Mouse (Mus musculus) thymus, postnatal 4 days (tissue): ENCODE data around the gene Olfr1261.

ENCODE experiments used
- DNase-seq: peaks from one replicate; pipeline ENCODE4 v3.0.0; 2021

The Olfr1261 gene

DNA sequence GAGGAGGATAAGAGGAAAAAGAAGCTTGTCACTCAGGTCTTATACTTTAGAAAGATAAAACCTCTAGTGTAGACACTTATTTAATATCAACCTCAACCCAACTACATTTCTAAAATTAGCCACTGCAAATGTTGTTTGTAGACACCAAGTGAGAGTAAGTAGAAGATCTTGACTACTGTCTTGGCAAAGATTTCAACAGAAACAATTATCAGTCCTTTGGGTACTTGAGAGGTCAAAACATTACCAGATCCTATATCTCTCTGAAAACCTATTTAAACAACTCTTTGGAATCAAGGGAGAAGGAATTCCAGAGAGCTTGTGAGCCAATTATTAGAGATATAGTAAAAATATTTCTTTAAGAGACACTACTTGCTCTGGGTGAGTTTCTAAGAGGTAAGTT lies at the start of gene Olfr1261:
Gene Olfr1261 (plus strand): TSS at position 301 of the 400 bp plus-strand sequence.
- DNase-seq = no peak

DNA sequence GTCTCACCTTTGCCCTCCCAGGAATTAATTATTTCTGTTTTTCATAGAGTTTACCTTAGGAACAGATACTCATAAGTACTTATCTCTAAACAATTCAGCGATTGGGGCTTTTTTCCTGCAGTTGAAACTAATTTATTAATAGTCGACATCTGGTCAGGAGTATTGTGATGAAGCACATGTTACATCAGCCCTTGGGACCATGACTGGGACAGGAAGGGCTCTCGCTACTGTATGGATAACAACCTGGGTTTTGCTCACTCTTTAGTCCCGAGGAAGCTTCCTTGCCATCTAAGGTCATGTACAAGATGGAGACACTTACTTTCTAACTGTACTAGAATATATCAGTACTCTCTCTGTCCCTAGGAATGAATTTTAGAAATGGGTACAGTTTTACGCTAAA lies 42.5 kb upstream of the Olfr1261 start, which contains the start of gene Olfr1259:
Gene Olfr1259 (minus strand): TSS at position 101 of the 400 bp plus-strand sequence.
- no peak for DNase-seq

DNA sequence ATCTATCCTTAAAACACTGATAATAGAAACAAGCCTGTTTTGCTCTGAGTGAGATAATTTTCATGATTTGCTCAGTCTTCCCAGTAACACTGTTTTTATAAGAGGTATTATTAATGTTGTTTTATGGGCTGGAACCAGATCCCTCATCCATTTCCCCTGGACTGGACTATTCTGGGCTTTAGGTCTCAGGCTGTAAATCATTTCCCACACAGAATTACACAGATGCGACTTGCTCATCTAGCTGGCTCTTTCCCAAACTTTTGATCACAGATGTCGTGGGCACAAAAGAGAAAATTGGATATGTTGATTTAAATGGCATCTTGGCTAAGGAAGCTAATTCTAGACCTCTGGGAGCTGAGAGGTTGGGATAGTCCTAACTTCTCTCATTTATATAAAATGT lies 16.8 kb upstream of the Olfr1261 start, which contains the start of gene Olfr1260:
Gene Olfr1260 (plus strand): TSS at position 157 of the 400 bp plus-strand sequence.
- DNase-seq = no peak

DNA sequence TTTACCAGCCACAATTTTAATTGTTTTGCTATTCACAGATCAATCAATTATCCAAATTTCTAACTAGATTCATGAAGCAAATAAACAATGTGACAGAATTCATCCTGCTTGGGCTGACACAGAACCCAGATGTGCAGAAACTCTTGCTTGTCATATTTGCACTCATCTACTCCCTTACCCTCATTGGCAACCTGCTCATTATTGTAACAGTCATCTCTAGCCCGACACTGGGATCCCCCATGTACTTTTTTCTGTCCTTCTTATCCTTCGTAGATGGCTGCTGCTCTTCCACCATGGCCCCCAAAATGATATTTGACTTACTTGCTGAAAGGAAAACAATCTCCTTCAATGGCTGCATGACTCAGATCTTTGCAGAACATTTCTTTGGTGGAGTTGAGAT lies 13.3 kb upstream of the Olfr1261 start:
- no peak for DNase-seq

DNA sequence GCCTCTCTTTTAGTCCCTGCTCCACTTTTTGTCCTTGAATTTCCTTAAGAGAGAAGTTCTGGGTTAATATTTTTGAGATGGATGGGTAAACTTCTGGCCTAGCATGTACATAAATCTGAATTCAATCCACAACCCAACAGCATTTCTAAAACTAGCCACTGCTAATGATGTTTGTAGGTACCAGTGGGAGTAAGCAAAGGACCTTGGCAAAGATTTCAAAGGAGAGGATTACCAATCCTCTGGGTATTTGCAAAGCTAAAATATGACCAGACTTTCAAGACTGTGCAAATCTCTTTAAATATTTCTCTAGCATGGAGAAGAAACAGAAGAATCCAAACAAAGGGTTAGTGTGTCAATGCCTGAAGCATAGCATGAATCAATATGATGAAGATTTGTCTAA lies 8.8 kb downstream of the Olfr1261 start, which contains the start of gene Olfr1262:
Gene Olfr1262 (plus strand): TSS at position 301 of the 400 bp plus-strand sequence.
- no peak for DNase-seq

DNA sequence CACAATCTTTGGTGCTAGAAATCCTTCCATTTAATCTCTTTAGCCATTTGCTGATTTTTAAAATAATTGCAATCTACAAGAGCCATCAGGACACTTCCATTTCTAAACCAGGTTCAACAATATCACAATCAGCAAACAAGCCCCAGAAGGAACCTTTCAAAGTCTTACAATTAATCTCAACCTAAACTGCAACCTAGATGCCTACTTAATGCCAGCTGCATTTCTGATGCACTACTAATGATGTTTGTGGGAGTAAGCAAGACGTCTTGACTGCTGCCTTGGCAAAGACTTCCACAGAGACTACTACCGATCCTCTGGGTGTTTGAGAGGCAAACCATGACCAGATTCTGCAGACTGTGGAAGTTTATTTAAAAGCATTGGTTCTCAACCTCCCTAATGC lies 20.8 kb downstream of the Olfr1261 start, which contains the start of gene Olfr1263:
Gene Olfr1263 (plus strand): TSS at position 301 of the 400 bp plus-strand sequence.
- no peak for DNase-seq

DNA sequence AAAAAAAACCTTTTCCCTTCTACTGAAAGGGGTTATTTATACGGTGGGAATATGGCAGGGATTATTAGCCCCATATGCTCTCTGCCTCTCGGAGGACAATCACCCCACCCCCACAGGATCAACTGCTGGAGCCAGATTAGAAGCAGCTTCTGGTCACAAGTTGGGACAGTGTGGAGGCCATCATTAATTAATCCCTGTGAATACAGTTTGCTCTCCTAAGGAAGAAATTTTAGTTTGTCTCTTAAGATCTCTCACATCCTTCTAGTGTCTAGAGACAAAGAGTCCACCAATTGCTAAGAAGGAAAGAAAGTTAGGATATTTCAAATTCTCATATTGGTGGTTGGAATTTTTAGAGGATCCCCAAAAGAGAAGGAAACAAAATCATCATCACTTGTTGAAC lies 34.5 kb downstream of the Olfr1261 start, which contains the start of gene Olfr1264:
Gene Olfr1264 (minus strand): TSS at position 101 of the 400 bp plus-strand sequence.
- no peak for DNase-seq

DNA sequence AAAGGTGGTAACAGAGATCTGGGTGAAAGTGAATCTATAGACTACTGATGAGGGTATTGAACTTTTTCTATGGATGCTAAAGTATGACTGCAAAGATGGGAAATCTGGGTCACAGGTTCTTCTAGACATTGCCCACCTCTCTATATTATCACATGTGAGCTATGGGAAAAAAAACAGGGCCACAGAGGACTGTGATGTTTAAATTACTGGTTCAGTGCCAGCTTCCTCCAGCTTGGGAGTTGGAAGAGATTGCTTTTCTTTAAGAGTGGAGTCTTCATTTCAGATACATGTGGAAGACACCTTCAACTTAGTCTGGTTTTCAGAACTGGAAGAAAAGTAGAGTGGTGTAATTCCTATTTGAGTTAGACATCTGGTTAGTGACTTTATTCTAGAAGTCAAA lies 44.0 kb downstream of the Olfr1261 start, which contains the start of gene Olfr1265:
Gene Olfr1265 (plus strand): TSS at position 301 of the 400 bp plus-strand sequence.
- no peak for DNase-seq
